Mouse (Mus musculus): ENCODE measurements at regions not wholly inside any gene's neighbourhood (a gene's known extent, or its start where the extent isn't known, plus 50 kb on each side); places are given as distances from the start of the nearest gene placed in this dataset.
A peak's percentile ranks its signal among the peaks of the same experiment; 100 is the strongest.
"Not testable (repeated sequence)": the region's sequence is repeated elsewhere in the genome, so short reads cannot be mapped to it uniquely, and the experiment has no call there.

DNA sequence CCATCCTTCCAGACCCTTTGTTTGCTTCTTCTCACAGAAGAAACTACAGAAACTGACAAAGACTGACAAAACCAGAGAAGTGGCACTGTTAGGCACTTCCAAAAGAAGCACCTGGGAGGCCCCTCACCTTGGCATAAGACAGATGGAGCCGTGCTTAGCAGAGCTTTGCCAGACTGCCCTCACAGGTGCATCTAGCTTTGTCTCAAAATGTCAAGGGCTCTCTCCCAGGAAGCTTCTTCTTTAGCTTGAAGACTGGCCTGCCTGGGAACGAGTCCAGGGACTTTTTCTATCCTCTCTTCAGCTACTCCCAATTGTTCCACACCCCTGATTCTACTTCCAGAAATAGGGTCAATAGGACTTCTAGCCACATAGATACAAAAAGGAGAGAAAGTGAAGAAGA, 219.4 kb downstream of the Dad1 start:
- H3K27ac ChIP-seq, result no peak overlapping the region
- WGBS, result 65% methylated on average over 2 of the region's 2 CpGs
- no peak overlapping the region for H3K4me2 ChIP-seq (replicated peaks)
- H3K4me3 ChIP-seq (replicated peaks), result no peak overlapping the region
- ATAC-seq, result no peak
- no peaks in the 10 kb centered on the region for H3K27me3 ChIP-seq (replicated peaks)
- H3K9ac ChIP-seq, result no peak overlapping the region
- H3K36me3 ChIP-seq, result no peaks in the 10 kb centered on the region
- H3K9me3 ChIP-seq, result no peaks in the 10 kb centered on the region
- no peaks in the 10 kb centered on the region for H3K4me1 ChIP-seq (replicated peaks)

- no peaks in the 10 kb centered on the region for H3K36me3 ChIP-seq
- 34% methylated on average over 4 of the region's 4 CpGs for WGBS
- H3K27me3 ChIP-seq (replicated peaks), result no peaks in the 10 kb centered on the region
- H3K4me1 ChIP-seq (replicated peaks), result no peaks in the 10 kb centered on the region
- ATAC-seq, result no peak
- no peak overlapping the region for H3K4me2 ChIP-seq (replicated peaks)
- no peak overlapping the region for H3K4me3 ChIP-seq (replicated peaks)
- 0 out of 2 replicates have a peak overlapping the region, but pooled peaks have one; percentile 9 for H3K27ac ChIP-seq
- H3K9me3 ChIP-seq, result no peaks in the 10 kb centered on the region
- no peak overlapping the region for H3K9ac ChIP-seq
Measured at GRCm38 (mm10) chr14:54023552-54023951, 230.4 kb downstream of the Dad1 start.

GRCm38 (mm10) chr14:54021443-54021842, 232.5 kb downstream of the Dad1 start:
- Histone ChIP-seq H3K9me3 (no peaks in the 10 kb centered on the region), H3K9ac (no peak overlapping the region), H3K4me2 (replicated peaks) (no peak overlapping the region), H3K27ac (no peak overlapping the region), H3K4me3 (replicated peaks) (no peak overlapping the region), H3K4me1 (replicated peaks) (no peaks in the 10 kb centered on the region), H3K27me3 (replicated peaks) (no peaks in the 10 kb centered on the region), H3K36me3 (no peaks in the 10 kb centered on the region)
- 88% methylated on average over 6 of the region's 6 CpGs for WGBS
- ATAC-seq, result no peak

GRCm38 (mm10) chr14:54014628-54015027, 239.3 kb downstream of the Dad1 start:
- Histone ChIP-seq H3K27me3 (replicated peaks) (no peaks in the 10 kb centered on the region), H3K27ac (no peak overlapping the region), H3K4me3 (replicated peaks) (no peak overlapping the region), H3K9ac (no peak overlapping the region), H3K4me2 (replicated peaks) (no peak overlapping the region), H3K9me3 (no peaks in the 10 kb centered on the region), H3K4me1 (replicated peaks) (no peaks in the 10 kb centered on the region), H3K36me3 (no peaks in the 10 kb centered on the region)
- no peak for ATAC-seq
- 87% methylated on average over 10 of the region's 10 CpGs for WGBS

- H3K4me1 ChIP-seq (replicated peaks), result no peaks in the 10 kb centered on the region
- no peaks in the 10 kb centered on the region for H3K9me3 ChIP-seq
- no peaks in the 10 kb centered on the region for H3K36me3 ChIP-seq
- H3K4me3 ChIP-seq (replicated peaks), result no peak overlapping the region
- no peak overlapping the region for H3K9ac ChIP-seq
- H3K27me3 ChIP-seq (replicated peaks), result no peaks in the 10 kb centered on the region
- no peak overlapping the region for H3K27ac ChIP-seq
- 74% methylated on average over 1 of the region's 1 CpGs for WGBS
- no peak overlapping the region for H3K4me2 ChIP-seq (replicated peaks)
- no peak for ATAC-seq
Measured at GRCm38 (mm10) chr14:54002083-54002482, 251.8 kb downstream of the Dad1 start.

- Histone ChIP-seq H3K27me3 (replicated peaks) (no peaks in the 10 kb centered on the region), H3K4me3 (replicated peaks) (no peak overlapping the region), H3K9me3 (no peaks in the 10 kb centered on the region), H3K27ac (no peak overlapping the region), H3K4me2 (replicated peaks) (no peak overlapping the region), H3K9ac (no peak overlapping the region), H3K4me1 (replicated peaks) (no peaks in the 10 kb centered on the region), H3K36me3 (no peaks in the 10 kb centered on the region)
- 77% methylated on average over 5 of the region's 5 CpGs for WGBS
- ATAC-seq, result no peak
Measured at GRCm38 (mm10) chr14:54000527-54000926, 253.4 kb downstream of the Dad1 start.

DNA sequence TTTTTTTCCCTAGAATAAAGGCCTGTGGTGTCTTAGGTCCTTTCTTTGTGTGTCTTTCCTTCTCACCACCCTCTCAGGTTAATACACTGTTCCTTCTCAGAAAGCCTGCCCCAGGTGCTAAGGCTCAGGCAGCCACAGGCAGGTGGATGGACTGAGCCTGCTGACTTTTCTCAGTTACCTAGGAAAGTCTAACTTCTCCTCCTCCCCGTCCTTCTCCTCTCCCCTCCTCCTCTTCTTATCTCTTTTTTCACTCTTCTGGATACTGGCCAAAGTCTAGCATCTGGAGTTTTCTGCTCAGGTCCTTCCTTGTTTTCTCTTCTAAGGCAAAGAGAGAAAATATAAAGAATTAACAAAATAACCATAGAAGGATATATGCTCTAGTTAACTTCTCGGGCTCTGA, 260.5 kb downstream of the Dad1 start:
- Histone ChIP-seq H3K4me1 (replicated peaks) (0 out of 2 replicates have a peak, but pooled peaks cover 3% of the 10 kb centered on the region), H3K27me3 (replicated peaks) (no peaks in the 10 kb centered on the region), H3K4me3 (replicated peaks) (no peak overlapping the region), H3K4me2 (replicated peaks) (no peak overlapping the region), H3K9ac (no peak overlapping the region), H3K9me3 (no peaks in the 10 kb centered on the region), H3K36me3 (no peaks in the 10 kb centered on the region), H3K27ac (no peak overlapping the region)
- ATAC-seq, result peak; percentile 81
- 46% methylated on average over 2 of the region's 2 CpGs for WGBS

DNA sequence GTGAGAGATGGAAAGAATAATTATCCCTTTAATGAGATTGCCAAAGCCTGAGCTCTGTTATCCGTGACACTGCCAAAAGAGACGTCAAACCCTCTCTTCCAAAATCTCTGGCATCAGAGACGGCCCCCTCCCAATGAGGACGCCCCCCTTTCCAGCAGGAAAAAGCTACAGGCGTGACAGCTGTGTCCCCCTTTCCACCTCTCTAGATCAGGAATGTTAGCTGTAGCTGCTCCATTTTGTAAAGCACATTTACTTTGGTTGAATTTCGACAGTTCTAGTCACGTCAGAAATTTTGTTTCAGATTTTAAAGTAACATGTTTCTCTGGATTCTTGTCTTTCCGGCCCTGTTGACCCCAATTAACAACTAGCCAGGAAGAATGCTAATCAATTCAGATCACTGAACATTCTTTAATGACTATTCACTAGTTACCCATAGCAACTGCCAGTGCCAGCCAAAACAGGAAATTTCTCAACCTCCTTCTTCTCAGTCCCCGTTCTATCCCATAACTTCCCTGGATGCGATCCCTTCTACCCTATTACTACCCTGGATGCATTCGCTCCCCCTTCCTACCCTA, 261.1 kb downstream of the Dad1 start:
- no peaks in the 10 kb centered on the region for H3K9me3 ChIP-seq
- no peaks in the 10 kb centered on the region for H3K27me3 ChIP-seq (replicated peaks)
- no peak overlapping the region for H3K4me2 ChIP-seq (replicated peaks)
- H3K36me3 ChIP-seq, result no peaks in the 10 kb centered on the region
- no peak overlapping the region for H3K4me3 ChIP-seq (replicated peaks)
- 73% methylated on average over 11 of the region's 11 CpGs for WGBS
- H3K4me1 ChIP-seq (replicated peaks), result 0 out of 2 replicates have a peak, but pooled peaks cover 3% of the 10 kb centered on the region
- no peak for ATAC-seq
- H3K27ac ChIP-seq, result no peak overlapping the region
- no peak overlapping the region for H3K9ac ChIP-seq

DNA sequence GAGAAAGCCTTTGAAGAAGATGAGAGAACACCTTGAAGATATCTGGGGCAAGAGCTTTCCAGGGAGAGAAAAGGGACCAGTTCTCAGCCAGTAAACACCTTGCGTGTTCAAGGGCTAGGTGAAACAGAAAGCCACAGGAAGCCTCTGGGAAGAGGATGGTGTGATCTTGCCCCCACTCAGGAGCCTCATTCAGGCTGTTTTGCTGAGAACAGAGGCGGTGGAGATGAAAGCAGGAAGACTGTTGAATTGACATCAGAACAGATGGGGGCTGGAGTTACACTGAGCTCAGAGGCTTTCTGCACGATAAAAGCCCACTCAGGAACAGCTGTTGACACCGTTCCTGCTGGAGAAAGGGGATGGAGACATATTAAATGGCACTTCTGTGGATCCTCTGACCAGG, 262.5 kb downstream of the Dad1 start:
- no peak overlapping the region for H3K4me2 ChIP-seq (replicated peaks)

DNA sequence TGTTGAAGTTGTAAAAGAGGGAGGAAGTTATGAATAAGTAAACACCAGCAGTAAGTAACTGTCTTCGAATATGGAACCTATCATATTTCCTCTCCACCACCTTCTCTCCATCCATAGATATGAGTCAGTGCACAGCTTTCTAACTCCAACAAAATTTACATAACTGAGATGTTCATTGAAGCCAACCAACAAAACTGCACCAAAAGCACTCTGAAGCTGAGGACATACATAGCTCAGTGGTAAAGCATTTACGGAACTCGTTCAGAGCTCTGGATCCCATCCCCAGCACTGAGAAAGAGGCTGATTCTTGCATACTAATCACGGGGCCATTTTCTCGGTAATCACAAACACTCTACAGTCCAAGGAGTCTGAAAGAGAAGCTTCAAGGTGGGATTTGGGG, 273.1 kb downstream of the Dad1 start:
- H3K4me2 ChIP-seq (replicated peaks), result no peak overlapping the region
- no peak overlapping the region for H3K9ac ChIP-seq
- no peaks in the 10 kb centered on the region for H3K4me1 ChIP-seq (replicated peaks)
- H3K27me3 ChIP-seq (replicated peaks), result no peaks in the 10 kb centered on the region
- ATAC-seq, result no peak
- H3K9me3 ChIP-seq, result no peaks in the 10 kb centered on the region
- no peaks in the 10 kb centered on the region for H3K36me3 ChIP-seq
- H3K27ac ChIP-seq, result no peak overlapping the region
- WGBS, result 66% methylated on average over 5 of the region's 5 CpGs
- no peak overlapping the region for H3K4me3 ChIP-seq (replicated peaks)

More for the DNA sequence above, 262.5 kb downstream of the Dad1 start:
- no peak overlapping the region for H3K9ac ChIP-seq
- 0 out of 2 replicates have a peak, but pooled peaks cover 3% of the 10 kb centered on the region for H3K4me1 ChIP-seq (replicated peaks)
- 43% methylated on average over 4 of the region's 4 CpGs for WGBS
- no peak for ATAC-seq
- no peak overlapping the region for H3K4me3 ChIP-seq (replicated peaks)
- no peaks in the 10 kb centered on the region for H3K36me3 ChIP-seq
- H3K27me3 ChIP-seq (replicated peaks), result no peaks in the 10 kb centered on the region
- no peak overlapping the region for H3K27ac ChIP-seq
- H3K9me3 ChIP-seq, result no peaks in the 10 kb centered on the region

- H3K4me1 ChIP-seq (replicated peaks); ATAC-seq: not testable (repeated sequence)
- 68% methylated on average over 10 of the region's 11 CpGs for WGBS
Measured at GRCm38 (mm10) chr14:53961426-53961825, 292.5 kb downstream of the Dad1 start.

GRCm38 (mm10) chr14:53960779-53961178, 293.1 kb downstream of the Dad1 start:
- whole genome bisulfite sequencing, result 47% methylated on average over 7 of the region's 7 CpGs
- no peak for ATAC-seq

More at GRCm38 (mm10) chr14:53961426-53961825, 292.5 kb downstream of the Dad1 start:
- not testable (repeated sequence) for H3K4me2 ChIP-seq (replicated peaks); H3K27ac ChIP-seq; H3K4me3 ChIP-seq (replicated peaks); H3K9me3 ChIP-seq; H3K36me3 ChIP-seq; H3K9ac ChIP-seq; H3K27me3 ChIP-seq (replicated peaks)

GRCm38 (mm10) chr14:53935791-53936231, 318.1 kb downstream of the Dad1 start:
- not testable (repeated sequence) for H3K27ac ChIP-seq; H3K4me2 ChIP-seq (replicated peaks); H3K4me1 ChIP-seq (replicated peaks); H3K9ac ChIP-seq; H3K27me3 ChIP-seq (replicated peaks); H3K9me3 ChIP-seq; H3K36me3 ChIP-seq; H3K4me3 ChIP-seq (replicated peaks); ATAC-seq
- WGBS, result 95% methylated on average over 29 of the region's 29 CpGs

More at GRCm38 (mm10) chr14:53960779-53961178, 293.1 kb downstream of the Dad1 start:
- Histone ChIP-seq H3K9ac (no peak overlapping the region), H3K27me3 (replicated peaks) (no peaks in the 10 kb centered on the region), H3K36me3 (no peaks in the 10 kb centered on the region), H3K9me3 (no peaks in the 10 kb centered on the region), H3K4me1 (replicated peaks) (no peaks in the 10 kb centered on the region), H3K27ac (no peak overlapping the region), H3K4me2 (replicated peaks) (no peak overlapping the region), H3K4me3 (replicated peaks) (no peak overlapping the region)

Data from intestine, embryonic 15.5 days (tissue).